Mouse (Mus musculus) heart, adult 18-20 months (tissue): ENCODE measurements around the gene Sh3rf3. TPM values are rescaled to one million over a fixed set of nuclear protein-coding genes. Genes with fewer than 3 reads are reported as not detected.

Experiments used
- DNase-seq, 2 experiments: peaks; one replicate each; pipeline ENCODE4 v3.0.0; 2021 to 2022; ENCODE audit warnings: mixed read lengths in 1 of 2
- long read RNA-seq, 2 experiments: library from polyadenylated mRNA; stranded (forward); transcript quantifications; one replicate each; pipeline ENCODE4 v2.0.0; 2021
- total RNA-seq, 2 experiments: library from RNA; stranded (reverse); gene quantifications; 2 replicates each; pipeline ENCODE4 v1.2.3; 2021

Gene Sh3rf3
- total RNA-seq: under 1 TPM; 0.77 to 0.98 TPM
- long read RNA-seq, experiment 1, partial matches to known transcripts: 0 of 1 reads
- long read RNA-seq, experiment 1, other reads (novel, unspliced or antisense): 1 of 1 reads
- long read RNA-seq, experiment 2: 0 reads

GRCm38 (mm10) chr10:58813081-58813800, at the start of gene Sh3rf3:
TSS of gene Sh3rf3 (plus strand) at chr10:58813359.
- peak; percentile 16 to 34 for DNase-seq

GRCm38 (mm10) chr10:58788486-58789274, 24.5 kb upstream of the Sh3rf3 start:
- no peak for DNase-seq

GRCm38 (mm10) chr10:58797555-58797954, 15.6 kb upstream of the Sh3rf3 start:
- DNase-seq: no peak

- DNase-seq: no peak
Measured at GRCm38 (mm10) chr10:58798156-58798555, 15.0 kb upstream of the Sh3rf3 start.

GRCm38 (mm10) chr10:58800996-58801433, 12.1 kb upstream of the Sh3rf3 start:
- no peak for DNase-seq

GRCm38 (mm10) chr10:58802391-58802790, 10.8 kb upstream of the Sh3rf3 start:
- no peak for DNase-seq

- no peak for DNase-seq
Measured at GRCm38 (mm10) chr10:58807956-58808355, 5.2 kb upstream of the Sh3rf3 start.

GRCm38 (mm10) chr10:58810181-58810580, 3.0 kb upstream of the Sh3rf3 start:
- no peak for DNase-seq

- peak; percentile 79 to 90 for DNase-seq
Measured at GRCm38 (mm10) chr10:58812210-58813080, 714 bp upstream of the Sh3rf3 start.

GRCm38 (mm10) chr10:58813801-58814191, 637 bp downstream of the Sh3rf3 start:
- no peak for DNase-seq

GRCm38 (mm10) chr10:58814486-58814885, 1.3 kb downstream of the Sh3rf3 start:
- DNase-seq: no peak

GRCm38 (mm10) chr10:58824016-58824568, 10.9 kb downstream of the Sh3rf3 start:
- no peak for DNase-seq

- peak in 1 of 2 experiments; percentile 12 for DNase-seq
Measured at GRCm38 (mm10) chr10:58829251-58830111, 16.3 kb downstream of the Sh3rf3 start.

- no peak for DNase-seq
Measured at GRCm38 (mm10) chr10:58833146-58833545, 20.0 kb downstream of the Sh3rf3 start.

GRCm38 (mm10) chr10:58833741-58834178, 20.6 kb downstream of the Sh3rf3 start:
- no peak for DNase-seq

GRCm38 (mm10) chr10:58836391-58836790, 23.2 kb downstream of the Sh3rf3 start:
- no peak for DNase-seq

GRCm38 (mm10) chr10:58837504-58837903, 24.3 kb downstream of the Sh3rf3 start:
- no peak for DNase-seq

GRCm38 (mm10) chr10:58841945-58842344, 28.8 kb downstream of the Sh3rf3 start:
- no peak for DNase-seq

- no peak for DNase-seq
Measured at GRCm38 (mm10) chr10:58843100-58843499, 29.9 kb downstream of the Sh3rf3 start.

GRCm38 (mm10) chr10:58848127-58848526, 35.0 kb downstream of the Sh3rf3 start:
- no peak for DNase-seq

- DNase-seq: no peak
Measured at GRCm38 (mm10) chr10:58848536-58848935, 35.4 kb downstream of the Sh3rf3 start.
